Mouse (Mus musculus) spleen, adult 2 months (tissue): ENCODE results near the gene Cblb. TPM values are rescaled to one million over a fixed set of nuclear protein-coding genes. Genes with fewer than 3 reads are reported as not detected.

Experiments
- DNase-seq, 2 experiments: peaks; one replicate each; pipeline versions ENCODE4 v3.0.0 to v3.0.0-alpha.2; 2012 to 2021; ENCODE audit warnings: low spot score in 2 of 2, low read depth in 1 of 2
- H3K27ac ChIP-seq: fragments of 200-500 bp; 2 replicates; pipeline ENCODE4 v1.5.1; 2012; ENCODE audit warnings: low read length, inconsistent platforms; ENCODE audit not compliant: insufficient read depth
- H3K27me3 ChIP-seq: fragments of 200-500 bp; 2 replicates; pipeline ENCODE4 v1.6.1; 2012; ENCODE audit warnings: mild to moderate bottlenecking, moderate library complexity, low read length, inconsistent platforms; ENCODE audit not compliant: control insufficient read depth, insufficient read depth
- H3K36me3 ChIP-seq: fragments of 200-500 bp; 2 replicates; pipeline ENCODE4 v1.6.1; 2012; ENCODE audit warnings: mild to moderate bottlenecking, low read length, inconsistent platforms; ENCODE audit not compliant: control insufficient read depth, insufficient read depth
- H3K4me1 ChIP-seq: fragments of 200-500 bp; 2 replicates; pipeline ENCODE4 v1.6.1; 2011; ENCODE audit warnings: inconsistent platforms; ENCODE audit not compliant: control insufficient read depth, insufficient read depth, insufficient read length
- H3K4me3 ChIP-seq: fragments of 200-500 bp; 2 replicates; pipeline ENCODE4 v1.5.1; 2011; ENCODE audit warnings: mild to moderate bottlenecking, inconsistent platforms; ENCODE audit not compliant: insufficient read depth, insufficient read length; ENCODE audit errors: extremely low read depth
- CTCF ChIP-seq: fragments of 200-500 bp; IDR thresholded peaks from 2 replicates; pipeline ENCODE4 v1.5.1; 2011; ENCODE audit warnings: mild to moderate bottlenecking, inconsistent platforms; ENCODE audit not compliant: insufficient read depth, insufficient read length, insufficient replicate concordance; ENCODE audit errors: extremely low read depth
- POLR2A ChIP-seq: fragments of 200-500 bp; IDR thresholded peaks from 2 replicates; pipeline ENCODE4 v1.6.1; 2011; ENCODE audit warnings: low read depth, low read length, inconsistent platforms
- WGBS: fragments of 180-500 bp; shearing (Covaris S2); methylation state at CpG from one replicate; pipeline ENCODE4 v1.1.7; 2018; 5-methylcytosine and 5-hydroxymethylcytosine counted together
- polyA plus RNA-seq: library from polyadenylated mRNA; depleted of rRNA; stranded (reverse); fragments of >200 nt; gene quantifications from 2 replicates; pipeline ENCODE4 v1.2.3, GENCODE M21; 2012

Cblb gene
- polyA plus RNA-seq, 1 experiment, result 18.1 TPM

- H3K4me3 ChIP-seq, result no peak overlapping the region
- no peak for DNase-seq
- TF ChIP-seq POLR2A, result no peak
- TF ChIP-seq CTCF, result no peak
- peaks cover 15% of the 10 kb centered on the region for H3K36me3 ChIP-seq
- no peak overlapping the region for H3K27ac ChIP-seq
- 73% methylated on average over 4 of the region's 4 CpGs for WGBS
- H3K27me3 ChIP-seq, result no peaks in the 10 kb centered on the region
- peaks cover 12% of the 10 kb centered on the region for H3K4me1 ChIP-seq
Observed at GRCm38 (mm10) chr16:52044985-52045384, 14.0 kb downstream of the Cblb start.

GRCm38 (mm10) chr16:52046464-52046863 is 15.4 kb downstream of the Cblb start:
- no peak for TF ChIP-seq CTCF
- no peak for TF ChIP-seq POLR2A
- no peak overlapping the region for H3K4me3 ChIP-seq
- H3K4me1 ChIP-seq, result peaks cover 6% of the 10 kb centered on the region
- no peaks in the 10 kb centered on the region for H3K27me3 ChIP-seq
- no peak for DNase-seq
- H3K36me3 ChIP-seq, result peaks cover 17% of the 10 kb centered on the region
- H3K27ac ChIP-seq, result no peak overlapping the region
- WGBS, result 65% methylated on average over 4 of the region's 4 CpGs

GRCm38 (mm10) chr16:52051106-52051505 is 20.1 kb downstream of the Cblb start:
- Histone ChIP-seq H3K36me3 (peaks cover 16% of the 10 kb centered on the region), H3K4me1 (peaks cover 13% of the 10 kb centered on the region; the same call in 1 of the 2 replicates), H3K4me3 (no peak overlapping the region), H3K27me3 (no peaks in the 10 kb centered on the region), H3K27ac (no peak overlapping the region)
- 95% methylated on average over 8 of the region's 8 CpGs for WGBS
- TF ChIP-seq POLR2A (no peak), CTCF (no peak)
- DNase-seq, result no peak

- no peak overlapping the region for H3K4me3 ChIP-seq
- TF ChIP-seq CTCF (no peak), POLR2A (no peak)
- H3K4me1 ChIP-seq, result peaks cover 17% of the 10 kb centered on the region; the same call in 1 of the 2 replicates
- no peaks in the 10 kb centered on the region for H3K27me3 ChIP-seq
- WGBS, result 94% methylated on average over 5 of the region's 5 CpGs
- H3K27ac ChIP-seq, result no peak overlapping the region
- peaks cover 10% of the 10 kb centered on the region for H3K36me3 ChIP-seq
- no peak for DNase-seq
Observed at GRCm38 (mm10) chr16:52052734-52053133, 21.7 kb downstream of the Cblb start.

GRCm38 (mm10) chr16:52055236-52055635 is 24.2 kb downstream of the Cblb start:
- no peak for DNase-seq
- WGBS, result 68% methylated on average over 3 of the region's 3 CpGs
- H3K4me3 ChIP-seq, result no peak overlapping the region
- H3K27ac ChIP-seq, result peak overlapping the region; percentile 44; the same call in 1 of the 2 replicates
- H3K36me3 ChIP-seq, result peaks cover 4% of the 10 kb centered on the region; the same call in 1 of the 2 replicates
- H3K4me1 ChIP-seq, result peaks cover 26% of the 10 kb centered on the region
- TF ChIP-seq POLR2A (no peak), CTCF (no peak)
- no peaks in the 10 kb centered on the region for H3K27me3 ChIP-seq

GRCm38 (mm10) chr16:52056164-52056563 is 25.1 kb downstream of the Cblb start:
- Histone ChIP-seq H3K27ac (peak overlapping the region; percentile 81), H3K27me3 (no peaks in the 10 kb centered on the region), H3K4me3 (no peak overlapping the region), H3K36me3 (peaks cover 3% of the 10 kb centered on the region; the same call in 1 of the 2 replicates), H3K4me1 (peaks cover 28% of the 10 kb centered on the region)
- WGBS, result 5% methylated on average over 4 of the region's 4 CpGs
- no peak for TF ChIP-seq POLR2A
- no peak for TF ChIP-seq CTCF
- DNase-seq, result no peak

GRCm38 (mm10) chr16:52057335-52057734 is 26.3 kb downstream of the Cblb start:
- Histone ChIP-seq H3K4me3 (no peak overlapping the region), H3K27me3 (no peaks in the 10 kb centered on the region), H3K27ac (no peak overlapping the region), H3K36me3 (peaks cover 1% of the 10 kb centered on the region), H3K4me1 (peaks cover 34% of the 10 kb centered on the region)
- WGBS, result 92% methylated on average over 2 of the region's 2 CpGs
- TF ChIP-seq CTCF (no peak), POLR2A (no peak)
- DNase-seq, result no peak

- no peak for DNase-seq
- peak overlapping the region; percentile 49 for H3K27ac ChIP-seq
- H3K27me3 ChIP-seq, result no peaks in the 10 kb centered on the region
- peaks cover 1% of the 10 kb centered on the region for H3K36me3 ChIP-seq
- whole genome bisulfite sequencing, result 76% methylated on average over 4 of the region's 4 CpGs
- no peak overlapping the region for H3K4me3 ChIP-seq
- H3K4me1 ChIP-seq, result peaks cover 40% of the 10 kb centered on the region
- TF ChIP-seq CTCF (no peak), POLR2A (no peak)
Observed at GRCm38 (mm10) chr16:52059535-52059934, 28.5 kb downstream of the Cblb start.
